ENCODE assay signal across 8 mouse cellular contexts in genomic region chr14:74731221-74732078, GRCm38 (mm10). TPM values are rescaled to one million over a fixed set of nuclear protein-coding genes. Genes with fewer than 3 reads are reported as not detected.
DNase-seq lines count a peak whose midpoint lies in the region; ATAC-seq and TF ChIP-seq lines count a peak whose summit lies in the region.

No protein-coding gene starts in this region.

- ATAC-seq in lung, embryonic 14.5 days (ENCODE audit: insufficient read depth) = no peak
- no peak for ATAC-seq in forebrain, embryonic 15.5 days (replicated peaks)

- peaks cover 7% of the 10 kb centered on the region; the same call in 1 of the 2 replicates for H3K36me3 ChIP-seq in lung, embryonic 14.5 days (ENCODE audit: insufficient read depth)
- H3K36me3 ChIP-seq in forebrain, embryonic 15.5 days = peaks cover 7% of the 10 kb centered on the region; the same call in 1 of the 2 replicates

- peak; percentile 53 for DNase-seq in lung, embryonic 14.5 days
- no peak for DNase-seq in lung, postnatal 25 days (ENCODE audit: low spot score)
- peak; percentile 17 to 48 for DNase-seq in kidney, postnatal 4 days
- no peak for DNase-seq in thymus, postnatal 10 days (ENCODE audit: low spot score in 2 of 2)
- no peak for DNase-seq in frontal cortex, postnatal 10 days (ENCODE audit: low spot score in 2 of 2)
- no peak for DNase-seq in frontal cortex, postnatal 25 days (ENCODE audit: low spot score in 2 of 2)

- no peaks in the 10 kb centered on the region for H3K9me3 ChIP-seq in lung, embryonic 14.5 days (ENCODE audit: low read depth, low read length)
- H3K9me3 ChIP-seq in forebrain, embryonic 15.5 days = no peaks in the 10 kb centered on the region

- no peak for TF ChIP-seq CTCF in lung, embryonic 14.5 days (IDR thresholded peaks at IDR 0.05; ENCODE audit: low read depth)
- no peak for TF ChIP-seq CTCF in olfactory bulb, adult 2 months (IDR thresholded peaks at IDR 0.05; ENCODE audit: insufficient read depth, low read depth, low read length)

- no peak for TF ChIP-seq POLR2A in olfactory bulb, adult 2 months (IDR thresholded peaks at IDR 0.05; ENCODE audit: insufficient read depth, low read depth, low read length)

- whole genome bisulfite sequencing in lung, embryonic 14.5 days = 21% methylated on average over 9 of the region's 9 CpGs
- WGBS in forebrain, embryonic 15.5 days = 29% methylated on average over 9 of the region's 9 CpGs
- 27% methylated on average over 9 of the region's 9 CpGs for WGBS in olfactory bulb, adult 2 months

- peak overlapping the region; percentile 75 for H3K4me2 ChIP-seq in lung, embryonic 14.5 days
- peak overlapping the region; percentile 63 for H3K4me2 ChIP-seq in forebrain, embryonic 15.5 days (replicated peaks)

- H3K27me3 ChIP-seq in lung, embryonic 14.5 days (ENCODE audit: insufficient read depth, low read length) = no peaks in the 10 kb centered on the region
- H3K27me3 ChIP-seq in forebrain, embryonic 15.5 days = no peaks in the 10 kb centered on the region

- peak overlapping the region; percentile 34; the same call in 1 of the 2 replicates for H3K9ac ChIP-seq in lung, embryonic 14.5 days
- peak overlapping the region; percentile 66; the same call in 1 of the 2 replicates for H3K9ac ChIP-seq in forebrain, embryonic 15.5 days (replicated peaks)

- peak overlapping the region; percentile 78 for H3K4me3 ChIP-seq in lung, embryonic 14.5 days (ENCODE audit: low read depth, low read length)
- H3K4me3 ChIP-seq in forebrain, embryonic 15.5 days = peak overlapping the region; percentile 71
- H3K4me3 ChIP-seq in olfactory bulb, adult 2 months (ENCODE audit: insufficient read depth, low read depth, low read length) = peak overlapping the region; percentile 59

- H3K27ac ChIP-seq in lung, embryonic 14.5 days (ENCODE audit: low read depth) = peak overlapping the region; percentile 58; the same call in 1 of the 2 replicates
- 0 out of 2 replicates have a peak overlapping the region, but pooled peaks have one; percentile 54 for H3K27ac ChIP-seq in forebrain, embryonic 15.5 days (replicated peaks)
- H3K27ac ChIP-seq in olfactory bulb, adult 2 months (ENCODE audit: insufficient read depth, low read depth, low read length) = no peak overlapping the region

- H3K4me1 ChIP-seq in lung, embryonic 14.5 days (ENCODE audit: insufficient read depth) = 0 out of 2 replicates have a peak, but pooled peaks cover 12% of the 10 kb centered on the region
- peaks cover 9% of the 10 kb centered on the region for H3K4me1 ChIP-seq in forebrain, embryonic 15.5 days
- peaks cover 3% of the 10 kb centered on the region; the same call in 1 of the 2 replicates for H3K4me1 ChIP-seq in olfactory bulb, adult 2 months (ENCODE audit: control insufficient read depth, insufficient read depth, low read length)

RNA-seq across cellular contexts. Expression of gene Esd, which starts 0.6 kb away (rescaled TPM):
- 388 and 416 TPM in 2 replicates for polyA plus RNA-seq in lung, embryonic 14.5 days (2014; fragmentation: Nextera tagmentation; extraction: Ambion mirVana)
- polyA plus RNA-seq in forebrain, embryonic 15.5 days (2015; fragmentation: Nextera tagmentation; extraction: Ambion mirVana) = 280 and 285 TPM in 2 replicates
- not detected in 2 replicates for polyA plus RNA-seq in olfactory bulb, adult 2 months (2012; ENCODE audit: insufficient read depth, insufficient read length, low replicate concordance, missing spikeins)

Comparison
In these comparisons a context has a peak if more than half of its experiments do, and no peak if none do; other contexts are left out.
1. DNase-seq: peak in lung, embryonic 14.5 days (single experiment) and kidney, postnatal 4 days (2 of 2); none in lung, postnatal 25 days (single experiment), thymus, postnatal 10 days (0 of 2), frontal cortex, postnatal 10 days (0 of 2) and frontal cortex, postnatal 25 days (0 of 2).
2. RNA of gene Esd, which starts 0.6 kb away (polyA plus RNA-seq): 388 to 416 TPM in lung, embryonic 14.5 days and 280 to 285 TPM in forebrain, embryonic 15.5 days; not detected in olfactory bulb, adult 2 months; every median in the first group is over 100 times any median in the second.
3. Peak in every context shown above with its lines, with median percentiles within 50 percentile points of each other: H3K4me3 ChIP-seq.